In the genomic region with DNA sequence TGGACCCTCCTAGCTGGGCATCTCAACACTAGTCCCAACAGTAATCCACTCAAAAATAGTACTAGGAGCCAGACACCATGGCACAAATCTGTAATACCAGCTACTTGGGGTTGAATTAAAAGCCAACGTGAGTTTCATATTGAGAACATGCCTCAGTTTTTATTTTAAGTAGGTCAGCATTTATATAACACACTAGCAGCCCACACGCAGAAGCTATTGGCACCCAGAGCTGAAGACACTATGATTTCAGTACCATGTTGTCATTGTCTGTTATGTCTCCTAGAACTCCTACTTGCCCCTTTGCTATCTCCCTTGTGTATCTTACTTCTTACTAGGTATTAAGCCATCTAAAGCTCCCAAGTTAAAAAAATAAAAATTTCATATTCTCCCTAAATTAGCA, we compare ENCODE assay signal across 14 mouse cellular contexts.
"Had no signal": no experiment of that assay in that cellular context is flagged by ENCODE, and none has a peak within 500 bp of the region (broad histone marks: within the 10 kb centered on the region; RNA-seq: fewer than 3 reads in every experiment).

No protein-coding gene starts in this region.

- H3K4me3 ChIP-seq: liver, embryonic 15.5 days; lung, embryonic 15.5 days; megakaryocyte, embryonic 14.5 days; midbrain, embryonic 13.5 days; midbrain, embryonic 15.5 days; neural tube, embryonic 12.5 days had no signal

- H3K9me3 ChIP-seq: liver, embryonic 15.5 days; lung, embryonic 15.5 days; megakaryocyte, embryonic 14.5 days; midbrain, embryonic 13.5 days; midbrain, embryonic 15.5 days; neural tube, embryonic 12.5 days had no signal

- DNase-seq: liver, postnatal 0 days; lung, adult 2 months; lung, postnatal 14 days; lung, postnatal 36 days; thymus, adult 2 months; thymus, postnatal 25 days; thymus, postnatal 4 days had no signal

- H3K36me3 ChIP-seq: liver, embryonic 15.5 days; lung, embryonic 15.5 days; midbrain, embryonic 13.5 days; midbrain, embryonic 15.5 days; neural tube, embryonic 12.5 days had no signal

- H3K27ac ChIP-seq: liver, embryonic 15.5 days; lung, embryonic 15.5 days; macrophage; midbrain, embryonic 13.5 days; midbrain, embryonic 15.5 days; neural tube, embryonic 12.5 days had no signal

- H3K4me1 ChIP-seq: liver, embryonic 15.5 days; lung, embryonic 15.5 days; megakaryocyte, embryonic 14.5 days; midbrain, embryonic 13.5 days; midbrain, embryonic 15.5 days; neural tube, embryonic 12.5 days had no signal

- H3K27me3 ChIP-seq: liver, embryonic 15.5 days; lung, embryonic 15.5 days; megakaryocyte, embryonic 14.5 days; midbrain, embryonic 15.5 days had no signal
